Mouse (Mus musculus): ENCODE measurements around the gene Tbc1d10c. TPM values are rescaled to one million over a fixed set of nuclear protein-coding genes. Genes with fewer than 3 reads are reported as not detected.

The Tbc1d10c gene
- total RNA-seq, 2 experiments from 2014 or later = 1.0 to 1.1 TPM

- no peak for DNase-seq (ENCODE audit: low spot score in 2 of 2)
Measured at GRCm38 (mm10) chr19:4192251-4192985, 1.3 kb upstream of the Tbc1d10c start.

DNA sequence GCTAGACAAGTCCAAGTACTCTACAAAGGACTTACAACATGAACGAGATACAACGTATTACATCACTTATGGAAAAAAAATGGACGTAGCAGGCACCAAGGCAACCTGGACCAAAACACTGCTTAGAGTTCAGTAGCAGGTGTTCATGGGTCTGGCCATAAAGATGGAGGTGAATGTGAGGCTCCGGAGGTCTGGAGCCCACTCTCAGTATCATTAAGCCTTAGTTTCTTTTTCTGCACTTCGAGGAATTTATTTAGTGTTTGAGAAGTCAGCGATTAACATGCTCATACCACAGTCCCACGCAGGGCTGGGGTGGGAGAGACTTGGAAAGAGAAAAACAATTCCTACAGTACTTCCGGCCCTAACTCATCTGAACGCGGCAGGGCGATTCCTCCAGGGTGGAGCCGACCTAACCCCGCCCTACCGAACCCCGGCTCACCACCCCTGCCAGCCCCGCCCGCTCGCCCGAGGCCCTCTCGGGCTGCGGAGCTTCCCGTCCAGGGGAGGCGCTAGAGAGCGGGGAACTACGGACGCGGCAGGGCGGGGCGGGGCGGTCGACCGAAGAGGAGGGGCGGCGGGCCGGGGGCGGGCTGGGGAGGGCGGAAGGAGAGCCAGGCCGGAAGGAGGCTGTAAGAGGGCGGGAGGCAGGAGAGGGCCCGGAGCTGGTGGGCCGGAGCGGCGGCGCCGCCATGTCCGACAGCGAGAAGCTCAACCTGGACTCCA lies 605 bp upstream of the Tbc1d10c start, which contains the start of gene Ppp1ca:
Gene Ppp1ca, plus strand, starts transcription at position 538 of the 723 bp plus-strand sequence.
- DNase-seq (ENCODE audit: low spot score in 2 of 2) = peak; percentile 95

GRCm38 (mm10) chr19:4189051-4189620 lies 1.9 kb downstream of the Tbc1d10c start:
- no peak for DNase-seq (ENCODE audit: low spot score in 2 of 2)

GRCm38 (mm10) chr19:4187303-4187702 lies 3.8 kb downstream of the Tbc1d10c start:
- no peak for DNase-seq (ENCODE audit: low spot score in 2 of 2)

DNA sequence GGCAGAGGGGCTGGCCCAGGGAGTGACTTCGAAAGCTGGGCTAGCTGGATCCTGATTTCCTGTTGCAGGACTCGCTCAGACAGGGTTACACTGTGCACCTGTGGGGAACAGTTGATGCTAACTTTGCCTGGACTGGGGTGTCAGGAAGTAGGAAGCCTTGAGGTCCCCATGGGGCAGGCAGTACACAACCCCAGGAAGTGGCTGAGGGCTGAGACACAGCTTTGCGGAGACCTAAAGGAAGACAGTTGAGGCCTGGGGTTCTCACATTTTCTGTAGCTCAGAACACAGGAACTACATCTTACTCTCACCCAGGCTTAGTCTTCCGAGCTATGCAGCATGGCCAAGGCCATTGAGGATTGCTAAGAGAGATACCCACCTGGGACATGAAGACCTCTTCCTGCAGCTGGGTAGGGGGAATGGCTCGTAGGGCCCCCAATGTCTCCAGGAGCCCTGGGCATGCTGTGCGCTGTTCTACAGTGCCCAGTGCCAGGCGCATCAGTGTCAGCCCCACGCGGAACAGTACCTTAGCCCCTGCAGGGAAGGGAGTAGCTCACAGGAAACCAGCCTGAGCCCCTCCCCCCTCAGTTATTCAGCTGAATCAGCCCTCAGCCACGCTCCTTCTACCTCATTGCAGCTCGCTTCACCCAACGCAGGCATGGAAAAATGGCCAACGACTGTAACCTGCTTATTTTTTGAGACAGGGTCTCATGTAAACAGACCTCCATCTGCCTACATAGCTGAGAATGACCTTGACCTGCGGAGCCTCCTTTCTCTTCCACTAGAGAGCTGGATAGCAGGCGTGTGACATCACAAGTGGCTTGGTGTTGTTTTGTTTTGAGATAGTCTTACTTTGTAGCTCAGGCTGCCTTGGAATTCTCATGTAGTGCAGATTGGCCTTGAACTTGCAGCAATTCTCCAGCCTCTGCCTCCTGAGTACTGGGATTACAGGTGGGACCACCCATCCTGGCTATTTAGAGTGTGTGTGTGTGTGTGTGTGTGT lies 5.8 kb downstream of the Tbc1d10c start:
- DNase-seq (ENCODE audit: low spot score in 2 of 2) = no peak

DNA sequence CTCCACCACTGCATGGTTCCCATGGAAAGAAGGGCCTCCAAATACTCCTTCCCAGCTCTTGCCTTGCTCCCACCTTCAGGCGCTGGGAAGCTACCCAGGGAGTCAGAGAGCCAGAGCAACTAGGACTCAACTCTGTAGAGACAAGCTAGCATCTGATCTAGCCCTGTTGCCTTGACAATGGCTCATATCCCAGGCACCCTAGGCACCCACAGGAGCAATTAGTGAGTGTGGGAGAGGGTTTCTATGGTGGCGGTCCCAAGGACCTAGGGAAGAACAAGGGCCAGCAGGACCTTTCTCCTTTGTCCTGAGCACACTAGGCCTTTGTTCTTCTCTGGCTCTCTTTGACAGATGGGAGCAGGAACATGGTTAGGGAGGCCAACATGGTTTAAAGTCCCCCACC lies 7.4 kb downstream of the Tbc1d10c start:
- DNase-seq (ENCODE audit: low spot score in 2 of 2) = no peak

- peak; percentile 72 to 74 for DNase-seq (ENCODE audit: low spot score in 2 of 2)
Measured at GRCm38 (mm10) chr19:4181892-4182291, 9.2 kb downstream of the Tbc1d10c start.

DNA sequence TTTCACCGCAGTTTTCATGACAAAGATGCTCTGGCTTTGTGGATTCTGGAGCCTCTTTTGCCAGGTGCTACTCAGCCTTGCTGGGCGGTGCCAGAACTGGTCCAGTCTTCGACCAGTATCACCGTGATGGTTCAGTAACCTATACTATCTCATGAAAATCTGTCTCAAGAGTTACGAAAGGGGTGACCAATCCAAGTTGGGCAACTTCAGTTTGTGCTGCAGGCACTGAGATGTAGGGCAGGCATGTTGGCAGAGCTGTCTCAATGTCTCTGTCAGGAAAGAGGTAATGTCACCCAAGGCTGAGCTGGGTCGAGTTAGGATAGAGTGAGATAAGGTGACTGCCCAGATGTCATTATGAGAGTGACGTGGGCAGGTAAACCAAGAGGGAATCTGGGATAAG lies 10.7 kb downstream of the Tbc1d10c start:
- no peak for DNase-seq (ENCODE audit: low spot score in 2 of 2)

GRCm38 (mm10) chr19:4175368-4175947 lies 15.6 kb downstream of the Tbc1d10c start, which contains the start of gene Carns1:
Carns1 (minus strand) TSS chr19:4175479.
- DNase-seq (ENCODE audit: low spot score in 2 of 2) = peak in 1 of 2 experiments; percentile 34

GRCm38 (mm10) chr19:4172925-4173324 lies 18.2 kb downstream of the Tbc1d10c start:
- no peak for DNase-seq (ENCODE audit: low spot score in 2 of 2)

- no peak for DNase-seq (ENCODE audit: low spot score in 2 of 2)
Measured at GRCm38 (mm10) chr19:4171393-4172290, 19.4 kb downstream of the Tbc1d10c start.

DNA sequence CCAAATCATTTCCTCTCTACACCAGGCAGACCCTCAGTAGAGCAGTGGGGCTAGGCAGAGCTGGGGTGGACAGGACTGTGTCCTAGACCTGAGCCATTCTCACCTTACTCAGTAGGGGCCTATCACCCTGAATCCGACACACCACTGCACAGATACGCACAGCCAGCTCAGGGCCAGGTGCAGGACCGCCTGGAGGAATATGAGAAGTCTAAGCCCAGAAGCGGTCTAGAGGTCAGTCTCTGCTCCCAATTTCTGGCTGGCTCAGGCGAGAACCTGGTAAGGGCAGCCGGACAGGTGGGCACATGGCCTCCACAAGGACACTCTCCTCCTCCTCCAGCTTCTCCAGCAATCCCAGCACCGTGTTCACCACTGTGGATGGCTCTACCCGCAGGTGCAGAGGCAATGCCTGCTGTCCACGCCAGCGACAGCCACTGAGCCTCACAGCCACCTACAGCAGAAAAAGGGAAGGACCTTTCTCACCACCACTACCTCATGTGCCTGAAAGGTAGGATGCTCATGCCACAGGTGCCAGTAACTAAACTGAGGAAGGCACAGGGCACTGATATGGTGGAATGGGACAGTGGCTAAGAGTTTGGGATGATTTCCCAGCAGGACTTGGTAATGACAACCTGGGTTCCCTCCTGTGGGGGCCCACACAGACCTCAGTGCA lies 20.2 kb downstream of the Tbc1d10c start:
- DNase-seq (ENCODE audit: low spot score in 2 of 2) = no peak

DNA sequence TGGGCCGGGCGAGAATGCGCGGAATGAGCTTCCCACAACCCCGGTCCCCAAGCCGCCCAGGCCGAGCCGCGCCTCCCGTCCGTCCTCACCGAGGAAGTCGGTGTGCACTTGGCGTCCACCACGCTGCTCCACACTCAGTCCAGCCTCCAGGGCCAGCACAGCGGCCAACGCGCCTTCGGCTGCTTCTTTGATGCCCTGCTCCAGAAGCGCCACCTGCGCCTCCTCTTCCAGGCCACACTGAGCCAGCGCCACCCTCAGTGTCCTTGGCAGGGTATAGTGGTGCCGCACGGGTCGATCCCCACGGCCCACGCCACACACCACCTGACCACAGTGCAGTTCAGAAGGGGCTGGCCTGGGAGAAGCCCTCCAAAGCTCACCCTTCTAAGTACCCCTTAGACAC lies 21.3 kb downstream of the Tbc1d10c start:
- no peak for DNase-seq (ENCODE audit: low spot score in 2 of 2)

GRCm38 (mm10) chr19:4169378-4169784 lies 21.7 kb downstream of the Tbc1d10c start:
- DNase-seq (ENCODE audit: low spot score in 2 of 2) = peak; percentile 100

- DNase-seq (ENCODE audit: low spot score in 2 of 2) = no peak
Measured at GRCm38 (mm10) chr19:4166678-4167476, 24.2 kb downstream of the Tbc1d10c start.

- DNase-seq (ENCODE audit: low spot score in 2 of 2) = no peak
Measured at GRCm38 (mm10) chr19:4164721-4165120, 26.4 kb downstream of the Tbc1d10c start.

GRCm38 (mm10) chr19:4164100-4164499 lies 27.0 kb downstream of the Tbc1d10c start:
- no peak for DNase-seq (ENCODE audit: low spot score in 2 of 2)

- DNase-seq (ENCODE audit: low spot score in 2 of 2) = no peak
Measured at GRCm38 (mm10) chr19:4163543-4163887, 27.6 kb downstream of the Tbc1d10c start.
